Mouse (Mus musculus): ENCODE measurements at regions not wholly inside any gene's neighbourhood (a gene's known extent, or its start where the extent isn't known, plus 50 kb on each side); places are given as distances from the start of the nearest gene placed in this dataset.

- H3K27me3 ChIP-seq (ENCODE audit: control insufficient read depth, insufficient read depth, low read length), result no peaks in the 10 kb centered on the region
Measured at GRCm38 (mm10) chrX:99331764-99332456, 139.2 kb downstream of the Pja1 start.

GRCm38 (mm10) chrX:99330386-99330785 lies 140.7 kb downstream of the Pja1 start:
- Histone ChIP-seq H3K27ac (ENCODE audit: control insufficient read depth, insufficient read depth, low read depth, low read length) (no peak overlapping the region), H3K4me1 (ENCODE audit: control insufficient read depth, insufficient read depth, low read length) (0 out of 2 replicates have a peak, but pooled peaks cover under 1% of the 10 kb centered on the region), H3K27me3 (ENCODE audit: control insufficient read depth, insufficient read depth, low read length) (no peaks in the 10 kb centered on the region), H3K36me3 (ENCODE audit: control insufficient read depth, insufficient read depth, low read length) (no peaks in the 10 kb centered on the region), H3K4me3 (ENCODE audit: control insufficient read depth, low read depth, low read length) (no peak overlapping the region)
- TF ChIP-seq POLR2A (IDR thresholded peaks at IDR 0.05; ENCODE audit: control insufficient read depth, low read depth, low read length), result no peak
- no peak for TF ChIP-seq CTCF (IDR thresholded peaks at IDR 0.05; ENCODE audit: control insufficient read depth, insufficient read depth, insufficient replicate concordance, low read depth, low read length)

More at GRCm38 (mm10) chrX:99331764-99332456, 139.2 kb downstream of the Pja1 start:
- H3K36me3 ChIP-seq (ENCODE audit: control insufficient read depth, insufficient read depth, low read length), result no peaks in the 10 kb centered on the region
- no peak overlapping the region for H3K4me3 ChIP-seq (ENCODE audit: control insufficient read depth, low read depth, low read length)
- no peak for TF ChIP-seq CTCF (IDR thresholded peaks at IDR 0.05; ENCODE audit: control insufficient read depth, insufficient read depth, insufficient replicate concordance, low read depth, low read length)
- TF ChIP-seq POLR2A (IDR thresholded peaks at IDR 0.05; ENCODE audit: control insufficient read depth, low read depth, low read length), result no peak
- no peaks in the 10 kb centered on the region for H3K4me1 ChIP-seq (ENCODE audit: control insufficient read depth, insufficient read depth, low read length)
- no peak overlapping the region for H3K27ac ChIP-seq (ENCODE audit: control insufficient read depth, insufficient read depth, low read depth, low read length)

DNA sequence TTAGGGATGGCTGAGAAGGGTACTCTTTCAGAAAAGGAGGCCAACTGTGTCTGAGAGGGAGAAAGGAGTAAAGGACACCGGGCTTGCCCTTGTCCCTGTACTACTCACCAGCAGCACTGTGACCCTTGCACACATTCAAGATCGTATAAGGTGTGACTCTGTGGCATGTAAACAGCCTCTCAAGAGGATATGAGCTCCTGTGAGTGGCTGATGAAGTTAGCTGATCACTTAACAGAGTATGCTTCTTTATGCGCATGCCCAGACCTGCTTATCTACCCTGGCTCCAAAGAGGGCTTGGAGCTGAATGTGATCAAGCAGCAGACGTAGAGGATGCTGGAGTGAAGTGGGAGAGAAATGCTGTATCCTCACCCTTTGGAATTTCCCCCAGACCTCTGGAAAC lies 142.5 kb downstream of the Pja1 start:
- Histone ChIP-seq H3K4me1 (ENCODE audit: control insufficient read depth, insufficient read depth, low read length) (0 out of 2 replicates have a peak, but pooled peaks cover 2% of the 10 kb centered on the region), H3K4me3 (ENCODE audit: control insufficient read depth, low read depth, low read length) (no peak overlapping the region), H3K27ac (ENCODE audit: control insufficient read depth, insufficient read depth, low read depth, low read length) (no peak overlapping the region), H3K36me3 (ENCODE audit: control insufficient read depth, insufficient read depth, low read length) (no peaks in the 10 kb centered on the region), H3K27me3 (ENCODE audit: control insufficient read depth, insufficient read depth, low read length) (no peaks in the 10 kb centered on the region)
- TF ChIP-seq CTCF (IDR thresholded peaks at IDR 0.05; ENCODE audit: control insufficient read depth, insufficient read depth, insufficient replicate concordance, low read depth, low read length), result no peak
- no peak for TF ChIP-seq POLR2A (IDR thresholded peaks at IDR 0.05; ENCODE audit: control insufficient read depth, low read depth, low read length)

DNA sequence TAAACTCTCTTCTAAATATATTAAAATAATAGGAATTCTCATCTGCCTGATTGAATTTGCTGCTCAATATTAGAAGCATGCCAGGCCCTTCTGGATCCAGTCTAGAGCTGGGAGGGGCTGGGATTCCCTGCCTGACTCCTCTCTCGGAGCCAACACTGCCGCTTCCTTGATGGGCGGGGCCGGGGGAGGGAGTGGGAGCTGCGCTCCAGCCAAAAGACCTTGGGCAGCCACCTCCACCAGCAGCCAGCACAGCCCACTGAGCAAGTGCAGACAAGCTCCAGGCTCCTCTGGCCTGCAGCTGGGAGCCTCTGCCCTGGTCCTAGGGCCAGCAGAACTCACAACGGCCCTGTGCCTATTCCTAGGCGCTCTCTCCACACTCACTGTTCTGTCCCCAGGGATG lies 144.9 kb downstream of the Pja1 start:
- Histone ChIP-seq H3K4me1 (ENCODE audit: control insufficient read depth, insufficient read depth, low read length) (0 out of 2 replicates have a peak, but pooled peaks cover 2% of the 10 kb centered on the region), H3K4me3 (ENCODE audit: control insufficient read depth, low read depth, low read length) (no peak overlapping the region), H3K36me3 (ENCODE audit: control insufficient read depth, insufficient read depth, low read length) (no peaks in the 10 kb centered on the region), H3K27ac (ENCODE audit: control insufficient read depth, insufficient read depth, low read depth, low read length) (no peak overlapping the region), H3K27me3 (ENCODE audit: control insufficient read depth, insufficient read depth, low read length) (no peaks in the 10 kb centered on the region)
- no peak for TF ChIP-seq POLR2A (IDR thresholded peaks at IDR 0.05; ENCODE audit: control insufficient read depth, low read depth, low read length)
- no peak for TF ChIP-seq CTCF (IDR thresholded peaks at IDR 0.05; ENCODE audit: control insufficient read depth, insufficient read depth, insufficient replicate concordance, low read depth, low read length)

GRCm38 (mm10) chrX:99325460-99325859 lies 145.6 kb downstream of the Pja1 start:
- Histone ChIP-seq H3K4me1 (ENCODE audit: control insufficient read depth, insufficient read depth, low read length) (0 out of 2 replicates have a peak, but pooled peaks cover 2% of the 10 kb centered on the region), H3K27ac (ENCODE audit: control insufficient read depth, insufficient read depth, low read depth, low read length) (no peak overlapping the region), H3K4me3 (ENCODE audit: control insufficient read depth, low read depth, low read length) (no peak overlapping the region), H3K36me3 (ENCODE audit: control insufficient read depth, insufficient read depth, low read length) (no peaks in the 10 kb centered on the region), H3K27me3 (ENCODE audit: control insufficient read depth, insufficient read depth, low read length) (no peaks in the 10 kb centered on the region)
- TF ChIP-seq POLR2A (IDR thresholded peaks at IDR 0.05; ENCODE audit: control insufficient read depth, low read depth, low read length), result no peak

GRCm38 (mm10) chrX:99324546-99325170 lies 146.4 kb downstream of the Pja1 start:
- Histone ChIP-seq H3K4me1 (ENCODE audit: control insufficient read depth, insufficient read depth, low read length) (0 out of 2 replicates have a peak, but pooled peaks cover 2% of the 10 kb centered on the region), H3K27me3 (ENCODE audit: control insufficient read depth, insufficient read depth, low read length) (no peaks in the 10 kb centered on the region), H3K36me3 (ENCODE audit: control insufficient read depth, insufficient read depth, low read length) (no peaks in the 10 kb centered on the region), H3K27ac (ENCODE audit: control insufficient read depth, insufficient read depth, low read depth, low read length) (no peak overlapping the region), H3K4me3 (ENCODE audit: control insufficient read depth, low read depth, low read length) (no peak overlapping the region)
- TF ChIP-seq CTCF (IDR thresholded peaks at IDR 0.05; ENCODE audit: control insufficient read depth, insufficient read depth, insufficient replicate concordance, low read depth, low read length) (no peak), POLR2A (IDR thresholded peaks at IDR 0.05; ENCODE audit: control insufficient read depth, low read depth, low read length) (no peak)

GRCm38 (mm10) chrX:99319791-99320190 lies 151.3 kb downstream of the Pja1 start:
- H3K36me3 ChIP-seq (ENCODE audit: control insufficient read depth, insufficient read depth, low read length), result no peaks in the 10 kb centered on the region
- no peak overlapping the region for H3K27ac ChIP-seq (ENCODE audit: control insufficient read depth, insufficient read depth, low read depth, low read length)
- H3K4me1 ChIP-seq (ENCODE audit: control insufficient read depth, insufficient read depth, low read length), result no peaks in the 10 kb centered on the region
- H3K27me3 ChIP-seq (ENCODE audit: control insufficient read depth, insufficient read depth, low read length), result no peaks in the 10 kb centered on the region
- TF ChIP-seq CTCF (IDR thresholded peaks at IDR 0.05; ENCODE audit: control insufficient read depth, insufficient read depth, insufficient replicate concordance, low read depth, low read length), result no peak
- TF ChIP-seq POLR2A (IDR thresholded peaks at IDR 0.05; ENCODE audit: control insufficient read depth, low read depth, low read length), result no peak
- H3K4me3 ChIP-seq (ENCODE audit: control insufficient read depth, low read depth, low read length), result no peak overlapping the region
